Mouse (Mus musculus) kidney, adult 18-20 months (tissue): ENCODE results near the gene Rab5if.
"Not testable (repeated sequence)": the region's sequence is repeated elsewhere in the genome, so short reads cannot be mapped to it uniquely, and the experiment has no call there.

Experiments used
- DNase-seq: peaks from one replicate; pipeline ENCODE4 v3.0.0; 2021

Rab5if gene

DNA sequence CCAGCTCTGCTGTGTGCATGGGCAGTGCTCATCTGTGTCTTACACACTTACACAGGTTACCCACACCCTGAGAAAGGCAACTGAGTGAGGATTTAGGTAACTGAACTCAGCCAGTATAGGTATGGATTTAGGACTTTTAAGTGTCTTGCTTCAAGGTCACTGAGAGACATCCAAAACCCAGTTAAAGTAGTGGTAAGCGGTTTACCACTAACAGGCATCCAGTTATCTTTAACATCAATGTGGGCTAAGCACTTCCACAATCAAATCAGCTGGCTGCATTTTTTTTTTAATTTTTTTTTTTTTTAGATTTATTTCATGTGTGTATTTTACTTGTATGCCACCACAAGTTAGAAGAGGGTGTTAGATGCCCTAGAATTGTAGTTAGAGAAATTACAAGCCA, 6.6 kb upstream of the Rab5if start:
- no peak for DNase-seq

DNA sequence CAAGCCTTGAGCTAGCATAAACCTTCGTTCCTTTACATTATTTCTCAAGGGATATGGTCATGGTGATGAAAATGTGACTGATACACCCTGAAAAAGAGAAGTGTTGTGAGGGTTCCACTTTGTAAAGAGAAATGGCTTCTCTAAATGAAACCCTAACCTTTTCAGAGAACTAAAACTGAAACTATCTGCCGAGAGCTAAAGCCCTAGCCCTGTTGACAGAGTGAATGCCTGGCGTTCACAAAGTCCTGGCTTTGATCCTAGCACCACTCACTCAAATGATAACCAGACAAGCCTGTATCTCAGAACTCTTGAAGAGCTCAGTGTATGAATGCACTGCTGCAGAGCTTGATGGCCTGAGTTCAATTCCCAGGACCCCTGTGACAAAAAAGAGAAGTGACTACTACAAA, 5.5 kb upstream of the Rab5if start:
- DNase-seq, result no peak

DNA sequence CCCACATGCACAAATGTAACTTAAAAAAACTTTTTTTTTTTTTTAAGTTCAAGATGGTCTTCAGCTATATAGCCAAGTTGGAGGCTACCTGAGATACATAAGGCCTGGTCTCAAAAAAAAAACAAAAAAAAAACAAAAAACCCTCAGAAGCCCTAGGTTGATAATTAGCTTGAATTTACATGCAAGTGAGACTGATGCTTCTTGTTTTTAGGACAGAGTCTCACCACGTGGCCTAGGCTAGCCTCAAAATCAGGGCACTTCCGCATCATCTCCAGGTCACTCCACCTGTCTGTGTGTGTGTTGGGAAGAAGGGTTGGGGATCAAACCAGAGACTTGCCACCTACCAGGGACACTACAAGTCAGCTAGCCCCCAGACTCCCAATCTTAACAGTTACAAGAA, 5.1 kb upstream of the Rab5if start, which contains the start of gene 4930518I15Rik:
Gene 4930518I15Rik (minus strand): TSS at position 112 of the 400 bp plus-strand sequence.
- DNase-seq, result no peak

DNA sequence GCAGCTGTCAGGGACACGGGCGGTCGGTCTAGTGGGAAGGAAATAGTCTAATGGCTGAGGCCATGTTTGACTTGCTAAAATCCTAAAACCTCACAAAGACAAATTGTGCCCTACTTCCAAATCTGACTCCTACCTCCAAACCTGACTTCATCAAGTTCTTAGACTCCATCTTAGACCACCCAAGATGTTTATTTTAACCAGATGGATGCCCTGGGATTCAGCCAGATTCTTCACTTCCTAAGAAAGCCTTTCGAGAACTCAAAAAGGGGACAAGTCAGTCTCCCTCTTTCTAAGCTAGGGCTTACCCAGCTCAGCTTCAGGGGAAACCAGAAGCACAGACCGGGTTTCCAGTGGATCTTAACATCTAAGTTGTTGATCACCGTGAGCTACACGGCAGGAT, 4.3 kb upstream of the Rab5if start:
- DNase-seq, result no peak

DNA sequence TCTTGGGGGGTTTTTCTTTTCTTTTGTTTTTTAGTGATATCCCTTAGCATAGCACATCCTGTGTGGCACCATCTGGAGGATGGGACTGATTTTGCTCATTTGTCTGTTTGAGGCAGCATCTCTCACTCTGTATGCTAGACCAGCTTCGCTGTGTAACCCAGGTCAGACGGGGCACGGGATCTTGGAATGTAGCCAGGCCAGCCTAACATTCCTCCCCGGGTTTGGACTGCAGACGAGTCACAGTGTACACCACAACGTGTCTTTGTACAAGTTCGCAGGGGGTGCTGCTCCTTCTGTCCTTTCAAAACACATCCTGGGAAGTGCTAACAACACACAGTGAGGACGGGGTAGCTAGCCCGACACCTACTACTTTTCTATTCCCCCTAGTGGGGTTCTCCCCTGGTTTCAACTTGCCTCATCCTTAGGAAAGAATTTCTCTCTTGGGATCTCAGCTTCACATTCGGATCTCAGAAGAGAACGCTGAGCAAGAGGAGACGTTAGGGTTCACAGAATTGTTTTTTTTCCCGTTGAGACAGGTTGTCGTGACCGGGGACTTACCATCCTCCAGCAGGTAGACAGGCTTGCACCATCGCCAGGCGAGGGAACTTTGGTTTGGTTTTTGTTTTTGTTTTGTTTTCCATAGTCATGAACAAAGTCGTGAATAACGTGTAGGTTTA, 749 bp upstream of the Rab5if start:
- DNase-seq, result peak; percentile 47

DNA sequence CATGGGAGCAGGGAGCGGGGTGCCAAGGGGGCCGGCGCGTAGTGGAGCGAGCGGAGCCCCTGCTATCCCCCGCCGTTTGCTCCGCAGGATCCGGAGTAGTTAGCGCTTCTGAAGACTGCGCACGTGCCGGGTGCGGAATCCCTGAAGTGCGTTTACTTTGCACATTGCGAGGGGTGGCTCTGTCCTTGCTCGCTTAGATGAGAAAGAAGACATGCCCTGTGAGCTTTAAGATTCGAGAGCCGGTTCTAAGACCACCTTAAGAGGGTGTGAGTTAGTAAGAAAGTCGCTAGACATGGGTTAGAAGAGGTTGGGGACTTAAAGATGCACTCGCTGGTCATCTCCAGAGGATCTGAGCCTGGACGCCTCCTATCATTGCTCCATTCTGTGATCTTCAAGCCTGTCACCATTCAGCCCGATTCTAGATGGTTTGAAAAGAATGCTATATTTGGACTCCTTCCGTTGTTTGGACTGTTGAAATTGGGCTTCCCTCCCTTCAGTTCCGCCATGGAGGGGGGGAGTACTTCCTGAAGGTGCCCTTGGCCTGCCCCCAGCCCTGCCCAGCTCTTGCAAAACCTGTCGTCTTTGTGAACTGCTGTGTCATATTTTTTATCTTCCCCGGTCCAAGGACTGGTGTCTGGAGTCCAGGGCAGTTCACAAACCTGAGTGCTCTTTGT, 696 bp downstream of the Rab5if start:
- peak; percentile 44 for DNase-seq

DNA sequence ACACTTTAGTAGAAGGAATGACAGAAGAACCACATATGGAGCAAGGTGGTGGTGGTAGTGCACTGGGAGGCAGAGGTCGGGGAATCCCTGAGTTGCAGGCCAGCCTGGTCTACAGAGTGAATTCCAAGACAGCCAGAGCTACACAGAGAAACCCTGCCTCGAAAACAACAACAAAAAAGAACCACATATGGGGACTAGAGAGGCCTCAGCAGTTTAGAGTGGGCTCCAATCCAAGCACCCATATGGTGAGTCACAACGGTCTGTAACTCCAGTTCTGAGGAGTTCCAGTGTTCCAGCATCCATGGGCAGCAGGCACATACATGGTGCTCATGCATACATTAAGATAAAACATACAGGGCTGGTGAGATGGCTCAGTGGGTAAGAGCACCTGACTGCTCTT, 1.6 kb downstream of the Rab5if start:
- DNase-seq, result no peak

DNA sequence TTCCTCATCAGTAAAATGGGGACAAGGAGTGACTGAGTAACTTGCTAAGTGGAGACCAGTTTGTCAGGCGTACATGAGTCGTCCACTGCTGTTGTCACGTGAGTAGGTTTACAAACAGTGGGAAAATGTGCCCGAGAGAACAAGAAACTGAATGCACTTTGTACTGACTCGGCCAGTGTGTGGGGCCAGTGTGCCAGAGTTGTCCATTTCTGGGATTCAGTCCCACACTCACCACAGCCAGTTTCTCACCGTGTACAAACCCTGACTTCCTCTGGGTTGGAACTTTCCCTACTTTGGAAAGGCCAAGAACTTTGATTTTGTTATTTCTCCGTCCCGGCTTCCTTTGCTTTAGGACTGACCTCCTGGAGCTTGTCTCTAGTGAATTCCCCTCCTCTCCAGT, 6.1 kb downstream of the Rab5if start:
- peak; percentile 58 for DNase-seq

DNA sequence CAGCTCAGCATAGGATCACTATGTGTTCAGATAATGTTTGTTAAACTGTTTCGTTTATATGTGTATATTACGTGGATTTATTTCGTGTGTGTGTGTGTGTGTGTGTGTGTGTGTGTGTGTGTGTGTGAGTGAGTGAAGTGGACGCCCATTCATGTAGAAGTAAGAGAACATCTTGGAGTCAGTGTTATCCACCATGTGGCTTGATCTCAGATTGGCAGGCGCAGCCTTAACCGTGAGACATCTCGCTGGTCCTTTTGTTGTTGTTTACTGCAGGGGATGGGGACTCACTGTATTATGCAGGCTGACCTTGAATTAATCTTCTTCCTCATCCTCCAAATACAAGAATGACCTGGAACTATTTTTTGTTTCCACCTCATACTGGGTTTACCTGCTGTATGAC, 6.6 kb downstream of the Rab5if start:
- DNase-seq, result no peak

DNA sequence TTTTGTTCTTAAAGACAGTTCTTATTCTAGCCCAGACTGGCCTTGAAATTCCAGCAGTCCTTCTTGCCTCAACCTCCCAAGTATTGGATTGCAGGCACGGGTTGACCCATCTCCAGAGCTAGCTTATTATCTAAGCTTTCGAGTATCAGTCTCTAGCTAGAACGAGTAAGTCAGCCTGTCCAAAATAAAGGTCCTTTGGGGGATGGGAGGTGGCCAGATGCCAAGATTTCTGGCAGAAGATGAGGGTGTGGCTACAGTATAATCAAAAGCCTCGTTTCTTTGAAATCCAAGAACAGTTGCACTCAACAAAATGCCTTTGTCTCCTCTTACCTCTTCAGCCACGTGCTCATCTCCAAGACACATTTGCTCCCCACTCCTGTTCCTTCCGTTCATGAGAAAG, 7.6 kb downstream of the Rab5if start:
- peak; percentile 13 for DNase-seq

DNA sequence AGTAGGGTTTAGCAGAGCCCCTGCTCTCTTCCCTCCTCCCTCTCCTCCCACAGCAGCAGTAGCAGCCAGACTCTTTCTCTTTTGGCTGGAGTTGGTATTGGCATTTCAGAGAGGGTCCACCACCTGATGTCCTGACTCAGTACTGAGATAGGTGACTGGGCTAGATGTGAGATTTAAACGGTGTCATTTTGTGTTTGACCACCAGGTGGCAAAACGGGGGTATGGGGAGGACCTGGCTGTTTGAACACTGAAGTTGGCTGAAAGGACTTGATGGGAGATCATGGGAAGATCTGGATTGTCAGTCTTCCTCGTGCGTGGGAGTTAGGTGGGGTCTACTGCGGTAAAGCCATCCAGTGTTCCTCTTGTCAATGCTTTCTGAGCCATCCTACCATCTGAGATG, 10.7 kb downstream of the Rab5if start:
- DNase-seq, result peak; percentile 36

DNA sequence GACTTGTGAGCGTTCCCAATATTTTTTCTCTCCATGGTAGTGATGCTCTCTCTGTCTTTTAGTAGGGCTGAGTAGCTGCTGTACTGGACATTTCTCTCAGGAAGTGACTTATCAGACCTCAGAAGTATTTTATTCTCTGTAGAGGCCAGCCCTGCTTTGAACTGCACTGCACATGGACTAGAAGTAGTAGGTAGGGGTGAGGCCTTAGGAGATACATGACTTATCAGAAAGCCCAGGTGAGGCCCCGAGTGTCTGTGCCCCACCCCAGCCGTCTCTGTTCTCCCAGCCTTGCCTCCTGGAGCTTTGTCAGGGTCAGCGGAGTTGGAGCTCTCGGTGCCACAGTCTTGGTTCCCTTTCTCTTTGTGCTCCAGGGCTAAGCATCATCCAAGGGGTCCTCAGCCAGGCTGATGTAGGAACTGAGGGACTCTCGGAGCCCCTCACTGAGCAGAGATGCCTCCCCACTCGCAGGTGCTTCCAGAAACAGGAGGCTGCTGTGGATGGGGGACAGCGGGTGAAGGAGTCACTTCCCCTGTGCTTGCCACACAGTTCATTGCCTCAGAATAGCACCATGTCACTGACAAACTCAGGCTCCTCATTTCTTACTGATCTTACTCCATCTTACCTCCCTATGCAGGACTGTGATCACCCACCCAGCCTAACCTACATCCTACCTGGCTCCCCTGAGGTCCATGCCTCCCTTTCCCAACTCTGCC, 11.3 kb downstream of the Rab5if start:
- no peak for DNase-seq

DNA sequence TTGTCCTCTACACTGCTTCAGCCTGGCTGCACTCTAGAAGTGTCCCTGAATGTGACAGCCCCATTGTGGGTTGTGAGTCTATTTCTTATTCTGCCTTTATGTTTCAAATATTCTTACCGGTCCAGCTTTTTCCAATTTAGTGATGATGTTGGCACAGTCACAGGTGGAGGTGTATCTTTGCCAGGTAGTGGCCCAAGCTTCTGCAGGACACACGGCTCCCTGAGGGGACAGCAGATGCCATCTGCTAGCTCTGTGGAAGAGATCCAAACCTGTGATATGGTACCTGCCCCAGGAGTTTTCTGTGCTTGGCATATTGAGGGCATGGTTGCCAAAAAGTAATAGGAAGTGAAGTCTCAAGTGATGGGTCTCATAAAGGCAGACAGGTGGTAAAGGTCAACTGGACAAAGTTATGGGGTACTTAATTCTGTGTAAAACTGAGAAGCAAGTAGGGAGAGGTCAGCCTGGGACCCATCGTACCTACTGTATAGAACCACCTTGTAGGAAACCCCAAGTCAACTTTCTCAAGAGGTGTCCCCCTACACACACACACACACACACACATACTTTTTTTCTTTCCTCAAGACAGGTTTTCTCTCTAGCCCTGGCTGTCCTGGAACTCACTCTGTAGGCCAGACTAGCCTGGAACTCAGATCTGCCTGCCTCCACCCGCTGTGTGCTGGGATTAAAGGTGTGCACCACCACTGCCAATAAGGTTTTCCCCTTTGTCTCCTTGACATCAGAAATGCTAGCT, 12.0 kb downstream of the Rab5if start:
- no peak for DNase-seq

DNA sequence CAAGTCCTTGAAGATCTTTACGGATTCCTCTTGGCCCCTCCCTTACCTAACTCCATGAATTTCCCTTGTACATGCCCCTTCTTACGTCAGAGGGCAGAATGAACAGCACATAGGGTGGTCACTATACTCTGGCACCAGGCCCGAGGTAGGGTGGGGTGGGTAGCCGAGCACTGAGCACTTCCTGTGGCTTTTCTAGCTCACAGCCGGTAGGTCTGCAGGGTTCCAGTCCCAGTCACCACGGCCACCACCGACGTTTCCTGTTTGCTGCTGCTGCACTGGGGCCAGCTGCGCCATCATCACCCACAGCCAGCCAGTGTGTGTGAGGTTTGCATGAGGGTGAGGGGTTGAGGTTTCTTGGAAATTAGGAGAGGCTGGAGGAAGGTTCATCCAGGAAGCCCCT, 14.8 kb downstream of the Rab5if start:
- no peak for DNase-seq

DNA sequence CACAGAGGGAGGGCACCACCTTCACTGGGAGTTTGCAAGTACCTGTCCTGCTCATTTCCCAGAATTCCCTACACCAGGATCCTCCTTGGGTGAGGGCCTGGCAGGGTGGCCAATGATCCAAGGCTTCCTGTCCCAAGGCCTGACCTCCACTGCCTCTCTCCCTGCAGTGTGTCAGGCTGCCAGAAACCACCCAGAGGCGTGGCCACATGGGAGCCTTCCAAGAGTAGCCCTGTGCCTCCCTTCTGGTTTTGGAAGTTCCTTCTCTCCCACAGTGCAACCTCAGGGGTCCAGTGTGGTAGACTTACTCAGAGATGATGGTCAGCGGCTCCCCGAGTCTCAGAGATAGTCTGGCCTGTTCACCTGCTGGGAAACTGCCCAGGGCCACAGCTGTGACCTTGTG, 16.6 kb downstream of the Rab5if start:
- no peak for DNase-seq

DNA sequence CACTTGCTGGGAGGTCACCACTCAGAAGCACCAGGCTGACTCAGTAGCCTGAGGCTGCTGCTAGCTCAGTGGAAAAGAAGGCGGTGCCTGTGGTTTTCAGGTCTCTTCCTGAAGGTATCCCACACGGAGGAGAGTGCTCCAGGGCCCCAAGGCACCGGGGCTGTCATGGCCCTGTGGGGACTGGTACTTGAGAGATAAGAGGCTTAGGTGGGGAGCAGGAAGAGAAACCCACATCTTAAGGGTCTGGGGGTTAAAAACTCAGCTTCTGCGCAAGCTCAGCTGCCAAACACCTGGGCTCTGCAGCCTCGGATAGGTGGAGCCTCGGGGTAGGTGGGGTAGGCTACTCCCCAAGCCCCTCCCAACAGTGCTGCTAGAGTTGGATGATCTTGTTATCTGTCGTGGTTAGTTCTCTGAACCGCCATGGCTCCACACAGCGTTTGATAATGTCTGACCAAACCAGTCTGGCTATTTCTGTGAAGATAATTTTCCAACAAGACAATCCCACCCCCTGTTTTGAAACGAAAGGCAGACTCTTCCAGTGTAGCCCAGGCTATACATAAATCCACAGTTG, 19.6 kb downstream of the Rab5if start:
- no peak for DNase-seq

DNA sequence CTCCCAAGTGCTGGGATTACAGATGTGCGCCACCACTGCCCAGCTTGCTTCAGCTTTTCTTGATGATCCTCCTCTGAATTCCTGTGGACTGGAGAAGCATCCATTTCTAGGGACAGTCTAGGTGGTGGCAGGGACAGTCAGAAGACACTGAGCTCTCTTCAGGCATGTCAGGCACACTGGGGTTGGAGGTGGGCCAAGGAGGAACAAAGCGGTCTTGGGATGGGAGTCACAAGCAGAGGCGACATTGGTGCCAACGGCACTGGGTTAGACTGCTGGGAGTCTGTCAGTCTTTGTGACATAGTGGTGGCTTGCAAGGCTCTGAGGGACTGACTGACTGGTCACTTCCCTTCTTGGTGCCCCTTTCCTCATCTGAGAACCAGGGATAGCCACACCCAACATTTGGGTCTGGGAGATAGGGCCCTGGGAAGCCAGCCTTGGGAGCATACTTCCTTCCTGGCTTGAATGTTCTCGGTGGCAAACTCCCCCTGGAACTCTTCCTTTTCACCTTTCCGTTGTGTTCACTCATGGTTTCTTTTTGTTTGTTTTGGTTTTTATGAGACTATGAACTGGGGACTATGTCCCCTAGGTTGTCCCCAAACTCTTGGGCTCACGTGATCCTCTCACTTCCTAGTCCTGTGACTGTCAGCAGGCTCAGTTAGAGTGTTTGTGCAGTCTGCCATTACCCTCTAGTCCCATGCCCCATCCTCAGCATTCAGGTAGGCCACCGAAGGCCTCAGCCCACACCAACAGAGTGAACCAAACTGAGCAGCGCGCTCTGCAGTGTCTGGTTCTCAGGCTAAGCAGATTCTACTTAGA, 21.7 kb downstream of the Rab5if start:
- DNase-seq, result no peak

DNA sequence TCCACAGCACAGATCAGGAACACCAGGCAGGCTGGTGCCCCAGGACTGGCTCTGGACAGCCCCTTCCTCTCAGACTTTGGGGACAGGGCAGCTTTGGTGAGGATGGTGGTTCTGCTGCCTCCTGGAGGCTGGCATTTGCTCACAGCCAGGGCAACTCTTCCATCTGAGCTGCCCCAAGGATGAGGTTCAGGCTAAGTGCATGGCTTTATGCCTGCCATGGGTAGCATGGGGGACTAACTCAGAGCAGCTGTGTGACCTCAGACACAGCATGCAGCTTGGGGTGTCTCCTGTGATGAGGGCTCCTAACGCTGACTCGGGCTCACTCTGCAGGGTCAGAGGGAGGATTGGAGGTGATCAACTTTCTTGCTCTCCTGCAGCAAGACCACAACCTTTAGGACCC, 22.7 kb downstream of the Rab5if start:
- not testable (repeated sequence) for DNase-seq

DNA sequence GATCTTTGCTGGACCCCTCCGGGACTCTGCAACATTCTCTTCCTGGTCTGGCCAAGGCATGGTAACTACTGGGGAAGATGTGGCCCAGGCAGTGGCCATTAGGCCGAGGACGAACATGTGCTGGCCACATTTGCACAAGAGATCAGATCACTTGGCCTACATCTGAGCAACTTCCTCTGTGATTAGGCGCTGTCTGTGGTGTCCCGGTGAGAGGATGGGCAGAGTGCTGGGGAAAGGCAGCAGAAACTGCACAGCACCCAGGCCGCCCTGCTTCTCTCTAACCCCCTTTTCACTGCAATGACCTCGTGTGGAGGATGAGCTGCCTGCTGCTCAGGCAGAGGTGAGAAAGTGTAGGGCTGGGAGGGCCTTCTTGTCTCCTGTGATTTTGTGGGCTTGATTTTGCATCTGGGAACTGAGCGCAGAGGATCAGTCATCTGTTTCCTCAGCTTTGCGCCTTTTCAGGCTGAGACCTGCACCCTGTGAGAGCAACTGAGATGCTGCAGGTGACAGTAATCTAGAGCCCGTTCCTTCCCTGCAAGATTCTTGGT, 23.2 kb downstream of the Rab5if start:
- DNase-seq, result no peak

DNA sequence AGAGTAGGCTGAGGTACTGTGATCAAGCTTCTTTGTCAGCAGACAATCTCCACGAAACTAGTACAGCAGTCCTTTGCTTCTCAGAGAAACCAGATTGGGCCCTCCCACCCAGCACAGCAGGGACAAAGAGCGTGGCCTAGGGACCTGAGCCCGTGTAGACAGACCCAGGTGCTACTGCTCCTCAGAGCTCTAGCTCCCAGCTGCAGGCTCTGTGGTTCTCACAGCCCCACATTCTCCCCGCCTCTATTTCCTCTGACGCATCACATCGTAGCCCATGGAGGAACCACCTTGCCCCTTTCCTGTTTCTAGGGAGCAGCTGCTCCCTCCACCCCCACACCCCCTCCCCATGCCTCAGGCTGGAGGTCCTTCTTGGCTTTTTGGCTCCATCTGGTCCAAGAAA, 24.1 kb downstream of the Rab5if start, which contains the start of gene Sla2:
Gene Sla2 (minus strand): TSS at position 176 of the 400 bp plus-strand sequence.
- no peak for DNase-seq

DNA sequence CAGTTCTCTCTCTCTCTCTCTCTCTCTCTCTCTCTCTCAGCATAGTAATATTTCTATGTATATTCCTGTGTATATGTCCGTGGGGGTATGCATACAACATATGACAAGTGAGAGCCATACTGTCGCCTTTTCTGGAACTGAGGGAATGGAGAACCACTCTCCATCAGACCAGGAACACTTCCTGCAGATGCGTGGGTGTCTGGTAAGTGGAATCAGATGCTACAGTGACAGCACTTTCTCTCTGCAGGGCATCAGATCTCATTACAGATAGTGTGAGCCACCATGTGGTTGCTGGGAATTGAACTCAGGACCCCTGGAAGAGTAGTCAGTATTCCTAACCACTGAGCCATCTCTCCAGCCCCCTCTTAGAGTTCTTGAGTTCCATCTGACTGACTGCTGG, 25.6 kb downstream of the Rab5if start:
- no peak for DNase-seq

DNA sequence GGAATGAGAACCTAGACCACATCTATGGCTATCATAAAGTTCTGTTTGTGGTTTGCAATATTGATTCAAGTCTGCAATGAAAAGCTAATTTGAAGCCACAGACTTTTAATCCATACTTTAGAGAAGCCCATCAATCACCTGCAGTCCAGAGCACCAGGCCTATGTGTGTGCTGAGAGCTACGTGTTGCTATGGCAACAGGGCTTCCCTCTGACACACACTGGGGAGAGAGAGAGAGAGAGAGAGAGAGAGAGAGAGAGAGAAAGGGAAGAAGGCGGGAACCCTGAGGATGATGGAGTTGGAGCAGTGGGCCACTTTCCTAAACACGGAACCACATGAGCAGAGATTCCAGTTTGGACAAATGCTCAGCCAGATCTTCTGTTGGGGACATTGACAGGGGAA, 29.3 kb downstream of the Rab5if start:
- no peak for DNase-seq
